Mouse (Mus musculus) urinary bladder, postnatal 25 days (tissue): ENCODE results near the gene Cpeb1.

ENCODE experiments used
- DNase-seq: peaks from one replicate; pipeline ENCODE4 v3.0.0; 2022; ENCODE audit warnings: low spot score

Gene Cpeb1

GRCm38 (mm10) chr7:81327661-81328060 lies 127.6 kb downstream of the Cpeb1 start:
- DNase-seq: no peak

- no peak for DNase-seq
Measured at GRCm38 (mm10) chr7:81326859-81327258, 128.4 kb downstream of the Cpeb1 start.

DNA sequence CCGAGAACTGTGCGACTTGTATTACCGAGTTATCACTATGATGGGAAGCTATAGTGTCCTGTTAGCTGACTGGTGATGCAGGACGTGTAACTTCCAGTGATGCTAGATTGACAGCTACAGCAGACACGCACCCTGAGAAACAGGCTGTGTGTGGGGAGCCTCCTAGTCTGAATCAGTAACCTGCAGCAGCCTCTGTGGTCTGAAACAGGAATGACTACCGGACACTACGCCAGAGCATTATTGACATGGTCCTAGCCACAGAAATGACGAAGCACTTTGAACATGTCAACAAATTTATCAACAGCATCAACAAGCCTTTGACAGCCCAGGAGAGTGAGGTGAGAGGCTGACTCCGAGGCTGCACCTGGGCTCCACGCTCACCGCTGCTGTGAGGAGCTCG lies 129.2 kb downstream of the Cpeb1 start:
- no peak for DNase-seq

DNA sequence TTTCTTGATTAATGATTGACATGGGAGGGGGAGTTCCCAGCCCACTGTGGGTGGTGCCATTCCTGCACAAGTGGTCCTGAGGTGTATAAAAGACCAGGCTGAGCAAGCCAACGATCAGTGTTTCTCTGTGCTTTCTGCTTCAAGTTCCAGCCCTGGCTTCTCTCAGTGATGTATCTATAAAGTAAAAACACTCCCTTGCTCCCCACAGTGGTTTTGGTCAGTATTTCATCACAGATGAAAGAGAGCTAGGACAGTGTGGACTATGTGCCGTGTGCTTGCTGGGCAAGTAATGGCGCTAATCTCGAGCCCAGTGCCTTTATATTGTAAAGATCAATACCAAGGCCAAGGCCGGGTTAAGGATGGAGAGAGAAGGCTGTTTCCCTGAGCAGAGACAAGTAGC lies 133.5 kb downstream of the Cpeb1 start:
- DNase-seq: no peak

- DNase-seq: no peak
Measured at GRCm38 (mm10) chr7:81319749-81320148, 135.5 kb downstream of the Cpeb1 start.

DNA sequence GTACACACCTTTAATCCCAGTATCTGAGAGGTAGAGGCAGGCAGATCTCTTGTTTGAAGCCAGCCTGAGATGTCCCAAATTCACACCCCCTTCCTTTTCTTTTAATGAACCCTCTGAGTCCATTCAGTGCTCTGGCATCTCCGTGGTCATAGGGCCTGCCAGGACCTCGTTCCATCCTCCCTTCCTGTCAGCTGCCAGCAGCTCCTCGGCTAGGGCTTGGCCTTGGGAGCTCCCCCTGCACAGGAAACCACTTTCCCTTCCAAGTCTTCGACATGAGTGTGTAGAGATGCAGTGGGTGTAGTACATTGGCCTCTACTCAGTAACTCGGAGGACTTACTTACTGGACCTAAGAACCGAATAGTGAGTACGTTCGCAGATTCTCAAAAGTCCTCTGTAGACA lies 139.7 kb downstream of the Cpeb1 start:
- DNase-seq: no peak

GRCm38 (mm10) chr7:81311581-81311980 lies 143.7 kb downstream of the Cpeb1 start:
- no peak for DNase-seq

- no peak for DNase-seq
Measured at GRCm38 (mm10) chr7:81311130-81311529, 144.1 kb downstream of the Cpeb1 start.

GRCm38 (mm10) chr7:81309247-81309646 lies 146.0 kb downstream of the Cpeb1 start:
- DNase-seq: no peak

- no peak for DNase-seq
Measured at GRCm38 (mm10) chr7:81307735-81308134, 147.5 kb downstream of the Cpeb1 start.

- no peak for DNase-seq
Measured at GRCm38 (mm10) chr7:81304675-81305074, 150.6 kb downstream of the Cpeb1 start.

DNA sequence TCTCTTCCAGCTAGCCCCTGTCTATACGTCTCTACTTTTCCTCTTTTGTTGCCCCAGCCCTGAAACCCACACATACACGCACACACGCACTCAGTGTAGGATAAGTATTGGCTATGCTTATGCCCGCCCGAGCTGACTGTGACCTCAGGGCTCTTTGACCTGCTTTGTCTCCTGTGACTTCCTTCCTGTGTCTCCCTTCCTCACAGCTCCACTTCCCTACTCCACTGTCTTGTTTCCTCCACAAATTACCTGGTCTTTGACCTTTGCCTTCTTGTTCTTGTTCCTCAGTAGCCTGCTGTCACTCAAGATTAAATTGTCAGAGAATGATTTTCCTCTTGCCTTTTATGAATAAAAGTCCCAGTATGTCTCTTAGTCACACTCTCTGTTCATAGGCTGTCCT lies 151.2 kb downstream of the Cpeb1 start:
- DNase-seq: no peak

DNA sequence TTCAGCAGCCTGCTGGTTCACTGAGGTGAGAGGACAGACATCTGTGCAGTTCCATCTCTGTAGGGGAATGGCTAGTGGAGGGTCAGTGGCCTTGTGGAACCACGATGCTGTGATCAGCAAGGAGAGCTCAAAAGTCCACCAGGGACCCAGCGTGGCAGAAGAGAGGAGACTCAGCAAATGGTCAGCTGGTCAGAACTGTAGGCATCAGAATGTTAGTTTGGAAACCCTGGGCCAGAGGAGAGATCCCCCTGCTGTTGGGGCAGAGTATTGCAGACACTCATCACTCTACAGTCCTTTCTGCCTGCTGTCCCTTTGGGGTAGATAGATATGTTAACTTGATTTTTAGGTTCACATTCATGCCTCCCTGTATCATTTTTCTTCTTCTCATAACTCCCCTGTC lies 151.6 kb downstream of the Cpeb1 start:
- no peak for DNase-seq

DNA sequence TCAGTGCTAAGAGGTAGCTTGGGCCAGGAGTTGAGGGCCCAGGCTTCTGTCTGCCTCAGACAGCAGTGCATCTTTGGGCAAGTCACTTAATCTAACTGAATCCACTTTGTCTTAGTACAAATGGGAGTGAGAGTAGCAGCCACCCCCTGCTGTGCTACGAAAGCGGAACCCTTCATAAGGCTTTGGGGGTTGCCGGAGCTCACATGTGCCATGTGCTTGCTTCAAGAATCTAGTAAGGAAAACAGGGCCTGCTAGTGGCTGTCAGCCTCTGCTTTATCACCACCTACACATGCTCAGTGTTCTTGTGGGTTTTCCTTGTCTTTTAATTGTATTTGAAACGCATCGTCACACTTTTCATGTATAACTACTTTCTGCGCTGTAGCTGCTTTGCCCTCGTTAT lies 153.9 kb downstream of the Cpeb1 start:
- DNase-seq: no peak

DNA sequence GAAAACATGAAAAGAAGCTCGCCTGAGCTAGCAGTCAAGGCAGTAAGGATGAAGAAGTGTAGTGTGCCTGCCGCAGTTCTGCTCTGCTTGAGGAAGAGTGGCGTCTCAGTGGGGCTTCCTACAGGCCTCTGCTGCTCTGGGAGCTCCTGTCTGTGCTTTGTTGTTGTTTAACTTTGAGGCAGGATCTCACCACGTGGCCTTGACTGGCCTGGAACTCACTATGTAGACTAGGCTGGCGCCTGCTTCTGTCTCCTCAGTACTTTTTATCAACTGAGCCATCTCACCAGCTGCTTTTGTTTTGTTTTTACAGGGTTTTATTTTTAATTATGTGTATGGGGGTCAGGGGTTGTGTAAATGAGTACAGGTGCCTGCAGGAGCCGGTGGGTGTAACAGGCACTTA lies 157.1 kb downstream of the Cpeb1 start:
- no peak for DNase-seq
